Mouse (Mus musculus) kidney, postnatal 10 days (tissue): ENCODE data around the gene Cdh1.

ENCODE experiments used
- DNase-seq: peaks from one replicate; pipeline ENCODE4 v3.0.0; 2021; ENCODE audit warnings: mixed read lengths

The Cdh1 gene

GRCm38 (mm10) chr8:106623954-106624353, 20.8 kb downstream of the Cdh1 start:
- DNase-seq: no peak

- no peak for DNase-seq
Measured at GRCm38 (mm10) chr8:106624743-106625142, 21.6 kb downstream of the Cdh1 start.

- no peak for DNase-seq
Measured at GRCm38 (mm10) chr8:106626096-106626865, 23.1 kb downstream of the Cdh1 start.

GRCm38 (mm10) chr8:106628291-106628964, 25.3 kb downstream of the Cdh1 start:
- no peak for DNase-seq

GRCm38 (mm10) chr8:106629456-106629855, 26.3 kb downstream of the Cdh1 start:
- no peak for DNase-seq

- DNase-seq: no peak
Measured at GRCm38 (mm10) chr8:106631904-106632303, 28.8 kb downstream of the Cdh1 start.

GRCm38 (mm10) chr8:106632650-106633049, 29.5 kb downstream of the Cdh1 start:
- DNase-seq: no peak

GRCm38 (mm10) chr8:106633361-106634158, 30.4 kb downstream of the Cdh1 start:
- DNase-seq: peak; percentile 66

- DNase-seq: no peak
Measured at GRCm38 (mm10) chr8:106635284-106635683, 32.1 kb downstream of the Cdh1 start.

- DNase-seq: no peak
Measured at GRCm38 (mm10) chr8:106637446-106637845, 34.3 kb downstream of the Cdh1 start.

- no peak for DNase-seq
Measured at GRCm38 (mm10) chr8:106638768-106639295, 35.7 kb downstream of the Cdh1 start.

GRCm38 (mm10) chr8:106640212-106640611, 37.1 kb downstream of the Cdh1 start:
- no peak for DNase-seq

- no peak for DNase-seq
Measured at GRCm38 (mm10) chr8:106640921-106641320, 37.8 kb downstream of the Cdh1 start.

- no peak for DNase-seq
Measured at GRCm38 (mm10) chr8:106642172-106642571, 39.0 kb downstream of the Cdh1 start.

GRCm38 (mm10) chr8:106643100-106643499, 39.9 kb downstream of the Cdh1 start:
- DNase-seq: no peak

GRCm38 (mm10) chr8:106644957-106645356, 41.8 kb downstream of the Cdh1 start:
- DNase-seq: no peak

- no peak for DNase-seq
Measured at GRCm38 (mm10) chr8:106646153-106646552, 43.0 kb downstream of the Cdh1 start.

GRCm38 (mm10) chr8:106646731-106647130, 43.6 kb downstream of the Cdh1 start:
- DNase-seq: no peak

GRCm38 (mm10) chr8:106647387-106647786, 44.2 kb downstream of the Cdh1 start:
- DNase-seq: peak; percentile 89

- no peak for DNase-seq
Measured at GRCm38 (mm10) chr8:106648421-106648820, 45.3 kb downstream of the Cdh1 start.

- no peak for DNase-seq
Measured at GRCm38 (mm10) chr8:106651994-106652393, 48.8 kb downstream of the Cdh1 start.

GRCm38 (mm10) chr8:106656046-106656445, 52.9 kb downstream of the Cdh1 start:
- no peak for DNase-seq

GRCm38 (mm10) chr8:106672786-106673185, 69.6 kb downstream of the Cdh1 start:
- no peak for DNase-seq
